11 mouse cellular contexts compared by ENCODE assay signal in the genomic region with DNA sequence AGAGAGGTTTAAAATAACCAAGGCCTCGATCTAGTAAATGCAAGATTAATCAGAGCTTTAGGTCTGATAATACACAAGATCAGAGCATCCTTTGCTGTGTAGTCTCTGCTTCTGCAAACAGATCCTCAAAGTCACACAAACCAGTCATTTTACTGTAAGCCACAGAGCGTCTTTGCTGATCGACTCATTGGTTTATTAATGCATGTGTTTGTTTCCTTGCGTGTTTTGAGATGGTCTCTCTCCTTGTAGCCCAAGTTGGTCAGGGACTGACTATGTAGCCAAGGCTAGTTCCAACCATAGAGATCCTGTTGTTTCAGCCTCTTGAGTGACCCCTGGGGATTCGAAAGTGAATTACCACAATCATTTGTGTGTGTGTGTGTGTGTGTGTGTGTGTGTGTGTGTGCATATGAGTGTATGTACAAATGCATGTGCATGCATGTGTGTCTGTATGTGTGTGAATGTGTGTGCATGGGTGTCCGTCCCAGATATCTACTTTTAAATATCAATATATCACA. TPM values are rescaled to one million over a fixed set of nuclear protein-coding genes. Genes with fewer than 3 reads are reported as not detected.
A peak's percentile ranks its signal among the peaks of the same experiment; 100 is the strongest.
DNase-seq lines count a peak whose midpoint lies in the region; ATAC-seq and TF ChIP-seq lines count a peak whose summit lies in the region.
"Had no signal": no experiment of that assay in that cellular context is flagged by ENCODE, and none has a peak within 500 bp of the region (broad histone marks: within the 10 kb centered on the region; RNA-seq: fewer than 3 reads in every experiment).

No protein-coding gene starts in this region.

- H3K27me3 ChIP-seq in heart, postnatal 0 days (ENCODE audit: control insufficient read depth, insufficient read depth, low read length), result no peaks in the 10 kb centered on the region
- no peaks in the 10 kb centered on the region for H3K27me3 ChIP-seq in midbrain, embryonic 15.5 days (replicated peaks)

- intact Hi-C loops in heart, postnatal 10 days (cut with DNase I), result loop anchor here (10.0 kb wide), 1 partner anchor 426 kb away; no protein-coding TSS in a partner anchor

- H3K36me3 ChIP-seq in heart, postnatal 0 days (replicated peaks; ENCODE audit: control insufficient read depth, insufficient read depth, low read length), result no peaks in the 10 kb centered on the region
- H3K36me3 ChIP-seq in midbrain, embryonic 15.5 days (replicated peaks), result no peaks in the 10 kb centered on the region

- no peak for DNase-seq in heart, postnatal 0 days (ENCODE audit: low spot score)
- no peak for DNase-seq in heart, postnatal 10 days
- DNase-seq in brain, adult 2 months (ENCODE audit: low read depth, low spot score), result peak; percentile 43
- no peak for DNase-seq in spleen, postnatal 4 days (ENCODE audit: low spot score in 2 of 2)
- no peak for DNase-seq in gastrocnemius, adult 8-10 months (ENCODE audit: low spot score in 2 of 2)
- DNase-seq in ovary, postnatal 14 days (ENCODE audit: low spot score), result no peak

- no peak overlapping the region for H3K27ac ChIP-seq in heart, postnatal 0 days (ENCODE audit: low read depth)
- H3K27ac ChIP-seq in midbrain, embryonic 15.5 days, result no peak overlapping the region

- peak overlapping the region; percentile 64; the same call in 1 of the 2 replicates for H3K4me3 ChIP-seq in heart, postnatal 0 days (ENCODE audit: low read depth, low read length)
- no peak overlapping the region for H3K4me3 ChIP-seq in midbrain, embryonic 15.5 days

- 0 out of 2 replicates have a peak, but pooled peaks cover 7% of the 10 kb centered on the region for H3K4me1 ChIP-seq in heart, postnatal 0 days (ENCODE audit: control insufficient read depth, insufficient read depth)
- peaks cover 11% of the 10 kb centered on the region for H3K4me1 ChIP-seq in midbrain, embryonic 15.5 days

- no peak for TF ChIP-seq EP300 in heart, postnatal 0 days (IDR thresholded peaks at IDR 0.05; ENCODE audit: low read depth)

- no peak; the same call in 1 of the 2 replicates for TF ChIP-seq CTCF in heart, postnatal 0 days (IDR thresholded peaks at IDR 0.05; ENCODE audit: low read depth)

- H3K9ac ChIP-seq in heart, postnatal 0 days (replicated peaks; ENCODE audit: low read depth, low read length), result no peak overlapping the region
- 0 out of 2 replicates have a peak overlapping the region, but pooled peaks have one; percentile 87 for H3K9ac ChIP-seq in midbrain, embryonic 15.5 days

- no peaks in the 10 kb centered on the region for H3K9me3 ChIP-seq in heart, postnatal 0 days (replicated peaks; ENCODE audit: control insufficient read depth, low read length)
- H3K9me3 ChIP-seq in midbrain, embryonic 15.5 days, result no peaks in the 10 kb centered on the region

- peak overlapping the region; percentile 94; the same call in 1 of the 2 replicates for H3K4me2 ChIP-seq in heart, postnatal 0 days (ENCODE audit: low read depth, low read length)
- H3K4me2 ChIP-seq in midbrain, embryonic 15.5 days, result peak overlapping the region; percentile 91

- 75% methylated on average over 6 of the region's 6 CpGs for WGBS in heart, postnatal 0 days
- WGBS in midbrain, embryonic 15.5 days, result 85% methylated on average over 6 of the region's 6 CpGs

- ATAC-seq in heart, postnatal 0 days (ENCODE audit: insufficient read depth, low read depth), result no peak
- ATAC-seq in granulocyte monocyte progenitor cell, adult 5-6 weeks (replicated peaks; ENCODE audit: poor library complexity, severe bottlenecking), result peak; percentile 45; the same call in 1 of the 2 replicates
- peak; percentile 18; the same call in 1 of the 2 replicates for ATAC-seq in midbrain, embryonic 15.5 days (replicated peaks)

RNA-seq across cellular contexts. Expression of gene Fam149a, which starts 22.9 kb away (rescaled TPM):
- 4.9 and 7.3 TPM in 2 replicates for total RNA-seq in heart, postnatal 0 days (2014; rRNA removed; ENCODE audit: low replicate concordance)
- polyA plus RNA-seq in heart, postnatal 0 days (2015; fragmentation: Nextera tagmentation; extraction: Ambion mirVana), result 2.4 and 2.6 TPM in 2 replicates
- 1 to 10 TPM; 4.7 to 5.3 TPM for total RNA-seq in heart, postnatal 10 days (2021)
- 0.13 TPM in 1 of 2 replicates, not detected in the other for total RNA-seq in granulocyte monocyte progenitor cell, adult 5-6 weeks (2014; fragmentation: Nextera tagmentation)
- total RNA-seq in granulocyte monocyte progenitor cell, adult 5-6 weeks (2017), result 0.13 TPM in 1 of 2 replicates, not detected in the other
- 9.9 and 11.4 TPM in 2 replicates for polyA plus RNA-seq in midbrain, embryonic 15.5 days (2015; fragmentation: Nextera tagmentation; extraction: Ambion mirVana)
- 1 to 10 TPM; 1.3 to 2.0 (median 1.6) TPM for total RNA-seq in gastrocnemius, adult 8-10 months (2022)
- total RNA-seq: MEL had no signal

RNA-seq across cellular contexts. Expression of gene Cyp4v3, which starts 26.1 kb away (rescaled TPM):
- 0.15 and 1.3 TPM in 2 replicates for total RNA-seq in heart, postnatal 0 days (2014; rRNA removed; ENCODE audit: low replicate concordance)
- polyA plus RNA-seq in heart, postnatal 0 days (2015; fragmentation: Nextera tagmentation; extraction: Ambion mirVana), result 0.65 and 0.83 TPM in 2 replicates
- 1 to 10 TPM; 1.5 to 1.7 TPM for total RNA-seq in heart, postnatal 10 days (2021)
- 7.0 and 7.8 TPM in 2 replicates for total RNA-seq in granulocyte monocyte progenitor cell, adult 5-6 weeks (2014; fragmentation: Nextera tagmentation)
- 10.3 and 12.5 TPM in 2 replicates for total RNA-seq in granulocyte monocyte progenitor cell, adult 5-6 weeks (2017)
- polyA plus RNA-seq in midbrain, embryonic 15.5 days (2015; fragmentation: Nextera tagmentation; extraction: Ambion mirVana), result 1.3 and 1.8 TPM in 2 replicates
- 1 to 10 TPM in 2 of 4 experiments, under 1 TPM in 2; 0.44 to 1.2 (median 0.85) TPM for total RNA-seq in gastrocnemius, adult 8-10 months (2022)
- total RNA-seq: MEL had no signal

RNA-seq across cellular contexts. Expression of gene Gm45753, which starts 50.9 kb away (rescaled TPM):
- total RNA-seq in heart, postnatal 0 days (2014; rRNA removed; ENCODE audit: low replicate concordance), result not detected in 2 replicates
- polyA plus RNA-seq in heart, postnatal 0 days (2015; fragmentation: Nextera tagmentation; extraction: Ambion mirVana), result not detected in 2 replicates
- total RNA-seq in heart, postnatal 10 days (2021), result not detected
- total RNA-seq in granulocyte monocyte progenitor cell, adult 5-6 weeks (2014; fragmentation: Nextera tagmentation), result 0.38 TPM in 1 of 2 replicates, not detected in the other
- not detected in 2 replicates for total RNA-seq in granulocyte monocyte progenitor cell, adult 5-6 weeks (2017)
- polyA plus RNA-seq in midbrain, embryonic 15.5 days (2015; fragmentation: Nextera tagmentation; extraction: Ambion mirVana), result not detected in 2 replicates
- not detected for total RNA-seq in gastrocnemius, adult 8-10 months (2022)
- total RNA-seq: MEL had no signal
- polyA plus RNA-seq: frontal cortex, adult 2 months; neural tube, embryonic 11.5 days had no signal

RNA-seq across cellular contexts. Expression of gene Tlr3, which starts 51.7 kb away (rescaled TPM):
- 2.9 and 6.6 TPM in 2 replicates for total RNA-seq in heart, postnatal 0 days (2014; rRNA removed; ENCODE audit: low replicate concordance)
- polyA plus RNA-seq in heart, postnatal 0 days (2015; fragmentation: Nextera tagmentation; extraction: Ambion mirVana), result 2.3 and 2.9 TPM in 2 replicates
- total RNA-seq in heart, postnatal 10 days (2021), result 1 to 10 TPM; 7.7 to 8.8 TPM
- 1.9 and 6.2 TPM in 2 replicates for total RNA-seq in granulocyte monocyte progenitor cell, adult 5-6 weeks (2014; fragmentation: Nextera tagmentation)
- total RNA-seq in granulocyte monocyte progenitor cell, adult 5-6 weeks (2017), result not detected in 2 replicates
- polyA plus RNA-seq in midbrain, embryonic 15.5 days (2015; fragmentation: Nextera tagmentation; extraction: Ambion mirVana), result 1.1 and 1.3 TPM in 2 replicates
- 1 to 10 TPM in 2 of 4 experiments, under 1 TPM in 2; 0.68 to 1.3 (median 0.91) TPM for total RNA-seq in gastrocnemius, adult 8-10 months (2022)
- total RNA-seq: MEL had no signal
